13 mouse cellular contexts compared by ENCODE assay signal in the genomic region with DNA sequence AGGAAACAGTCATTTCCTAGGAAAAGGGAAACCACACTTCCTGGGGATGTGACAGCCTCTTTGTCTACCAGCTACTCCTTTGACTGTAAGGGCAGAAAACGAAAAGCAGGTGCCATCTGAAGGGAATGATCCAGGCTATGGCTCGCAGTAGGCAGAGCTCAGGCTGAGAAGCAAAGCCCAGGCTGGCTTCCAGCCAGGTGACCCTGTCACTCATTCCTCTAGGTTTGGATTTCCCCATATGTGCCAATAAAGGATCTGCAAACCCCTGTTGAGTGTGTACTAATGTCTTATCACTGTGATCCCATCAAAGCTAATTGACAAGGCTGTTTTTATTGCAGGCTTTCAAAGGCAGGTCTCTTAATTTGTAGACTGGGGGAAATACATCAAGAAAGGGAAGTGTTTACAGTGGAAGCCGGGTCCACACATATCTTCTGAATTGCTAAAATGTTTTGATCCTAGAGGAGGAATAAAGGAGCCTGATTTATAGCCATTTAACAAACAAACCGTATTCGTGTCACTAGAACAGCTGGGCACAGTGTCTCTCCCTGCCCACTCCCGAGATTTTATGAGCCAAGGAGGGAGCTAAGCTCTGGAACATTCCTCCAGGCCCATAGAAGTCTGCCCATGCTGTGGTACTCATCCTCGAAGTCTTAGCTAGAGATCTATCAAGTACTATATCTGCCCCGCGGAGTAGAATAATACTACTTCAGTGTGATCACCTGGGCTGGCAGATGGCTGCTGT.
A peak's percentile ranks its signal among the peaks of the same experiment; 100 is the strongest.
DNase-seq lines count a peak whose midpoint lies in the region; ATAC-seq lines count a peak whose summit lies in the region.
"Had no signal": no experiment of that assay in that cellular context is flagged by ENCODE, and none has a peak within 500 bp of the region (broad histone marks: within the 10 kb centered on the region; RNA-seq: fewer than 3 reads in every experiment).

No protein-coding gene starts in this region.

- no peak overlapping the region for H3K27ac ChIP-seq in intestine, embryonic 15.5 days
- H3K27ac ChIP-seq: liver, embryonic 13.5 days had no signal

- H3K4me3 ChIP-seq in intestine, embryonic 15.5 days (replicated peaks) = no peak overlapping the region
- H3K4me3 ChIP-seq: liver, embryonic 13.5 days had no signal

- H3K4me1 ChIP-seq in intestine, embryonic 15.5 days (replicated peaks) = peaks cover 7% of the 10 kb centered on the region; the same call in 1 of the 2 replicates
- H3K4me1 ChIP-seq: liver, embryonic 13.5 days had no signal

- H3K27me3 ChIP-seq in intestine, embryonic 15.5 days (replicated peaks) = no peaks in the 10 kb centered on the region

- H3K9me3 ChIP-seq in intestine, embryonic 15.5 days = no peaks in the 10 kb centered on the region
- H3K9me3 ChIP-seq: liver, embryonic 13.5 days had no signal

- no peak overlapping the region for H3K9ac ChIP-seq in intestine, embryonic 15.5 days
- H3K9ac ChIP-seq: liver, embryonic 13.5 days had no signal

- DNase-seq in cerebellum, postnatal 10 days = peak; percentile 73 to 77
- DNase-seq in cerebellum, adult 9-11 months = no peak
- peak; percentile 35 to 40 for DNase-seq in kidney, postnatal 25 days
- no peak for DNase-seq in kidney, adult 8-10 months
- peak; percentile 17 for DNase-seq in NIH3T3 (ENCODE audit: low read depth)
- no peak for DNase-seq in frontal cortex, postnatal 36 days (ENCODE audit: low spot score in 2 of 2)
- no peak for DNase-seq in heart, postnatal 10 days
- DNase-seq: layer of hippocampus, adult 9-11 months; liver, embryonic 13.5 days had no signal

- no peaks in the 10 kb centered on the region for H3K36me3 ChIP-seq in intestine, embryonic 15.5 days
- H3K36me3 ChIP-seq: G1E; liver, embryonic 13.5 days had no signal

- intact Hi-C loops in heart, postnatal 10 days (cut with DNase I) = no loop called here

- WGBS in intestine, embryonic 15.5 days = 46% methylated on average over 9 of the region's 9 CpGs

- no peak overlapping the region for H3K4me2 ChIP-seq in intestine, embryonic 15.5 days (replicated peaks)
- H3K4me2 ChIP-seq: heart, embryonic 11.5 days; liver, embryonic 13.5 days had no signal

- peak; percentile 79 for ATAC-seq in intestine, embryonic 15.5 days
- ATAC-seq: hindbrain, embryonic 16.5 days had no signal

Comparison
In these comparisons a context has a peak if more than half of its experiments do, and no peak if none do; other contexts are left out.
1. DNase-seq: peak in cerebellum, postnatal 10 days (2 of 2), kidney, postnatal 25 days (2 of 2) and NIH3T3 (single experiment); none in cerebellum, adult 9-11 months (single experiment), kidney, adult 8-10 months (0 of 2), frontal cortex, postnatal 36 days (0 of 2) and heart, postnatal 10 days (0 of 2).